Mouse (Mus musculus): ENCODE measurements around the gene Calr4. TPM values are rescaled to one million over a fixed set of nuclear protein-coding genes. Genes with fewer than 3 reads are reported as not detected.

The Calr4 gene
- polyA plus RNA-seq, 1 experiment from 2014 or later: 0.38 TPM

DNA sequence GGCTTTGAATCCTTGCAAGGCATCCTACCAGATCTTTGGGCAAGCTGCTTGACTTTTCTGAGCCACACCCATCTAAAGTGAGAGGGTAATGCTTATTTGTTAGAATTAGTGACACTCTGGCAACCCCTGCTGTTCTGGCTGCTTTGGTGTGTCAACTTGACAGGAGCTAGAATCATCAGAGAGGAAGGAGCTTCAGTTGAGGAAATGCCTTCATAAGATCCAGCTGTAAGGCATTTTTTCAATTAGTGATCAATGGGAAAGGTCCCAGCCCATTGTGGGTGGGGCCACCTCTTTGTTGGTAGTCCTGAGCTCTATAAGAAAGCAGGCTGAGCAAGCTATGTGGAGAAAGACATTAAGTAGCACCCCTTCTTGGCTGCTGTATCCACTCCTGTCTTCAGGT, 6.9 kb downstream of the Calr4 start:
- Histone ChIP-seq H3K4me3 (no peak overlapping the region), H3K9ac (replicated peaks) (no peak overlapping the region), H3K27me3 (no peaks in the 10 kb centered on the region), H3K4me2 (replicated peaks) (no peak overlapping the region), H3K36me3 (no peaks in the 10 kb centered on the region), H3K9me3 (no peaks in the 10 kb centered on the region), H3K4me1 (peaks cover 12% of the 10 kb centered on the region), H3K27ac (replicated peaks) (no peak overlapping the region)
- no peak for ATAC-seq (replicated peaks)

DNA sequence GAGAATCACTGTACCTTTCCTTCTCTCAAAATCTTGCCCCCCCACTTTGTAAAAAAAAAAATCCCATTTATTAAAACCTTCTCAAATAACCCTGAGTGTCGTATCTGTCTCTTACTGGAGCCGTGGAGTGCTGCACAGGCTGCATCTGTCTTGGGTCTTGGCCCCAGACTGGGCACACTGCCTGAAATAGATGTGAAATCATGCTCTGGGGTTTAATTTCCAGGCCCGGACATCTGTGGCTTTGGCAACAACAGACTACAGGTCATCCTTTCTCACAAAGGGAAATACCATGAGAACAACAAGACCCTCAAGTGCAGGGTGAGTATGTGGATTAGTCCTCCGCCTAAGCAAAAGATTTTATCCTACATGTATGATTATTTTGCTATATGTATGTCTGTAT, 7.6 kb downstream of the Calr4 start:
- Histone ChIP-seq H3K4me3 (no peak overlapping the region), H3K27ac (replicated peaks) (peak overlapping the region; percentile 27)
- ATAC-seq (replicated peaks): peak; percentile 64

DNA sequence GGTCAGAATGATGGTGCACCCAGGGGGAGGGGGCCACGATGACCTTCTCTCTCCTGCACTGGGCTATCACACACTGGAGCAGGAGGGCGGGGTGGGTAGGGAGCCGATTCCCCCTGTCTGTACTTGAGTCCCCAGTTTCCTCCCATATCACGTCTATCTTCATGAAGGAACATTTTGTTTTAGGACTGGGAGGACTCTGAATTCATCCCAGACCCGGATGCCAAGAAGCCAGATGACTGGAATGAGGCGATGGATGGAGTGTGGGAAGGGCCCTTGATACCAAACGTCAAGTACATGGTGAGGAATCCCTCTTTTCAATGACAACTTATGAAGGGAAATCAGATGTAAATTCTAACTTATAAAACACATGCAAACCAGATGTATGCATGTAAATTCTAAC, 10.2 kb downstream of the Calr4 start:
- no peaks in the 10 kb centered on the region for H3K9me3 ChIP-seq
- H3K4me1 ChIP-seq: peaks cover 5% of the 10 kb centered on the region; the same call in 1 of the 2 replicates
- no peak overlapping the region for H3K27ac ChIP-seq (replicated peaks)
- no peak overlapping the region for H3K4me3 ChIP-seq
- no peak overlapping the region for H3K4me2 ChIP-seq (replicated peaks)
- H3K36me3 ChIP-seq: no peaks in the 10 kb centered on the region
- ATAC-seq (replicated peaks): no peak
- no peaks in the 10 kb centered on the region for H3K27me3 ChIP-seq
- no peak overlapping the region for H3K9ac ChIP-seq (replicated peaks)
- 90% methylated on average over 7 of the region's 7 CpGs for WGBS

More for the DNA sequence above, 7.6 kb downstream of the Calr4 start:
- Histone ChIP-seq H3K9me3 (no peaks in the 10 kb centered on the region), H3K27me3 (no peaks in the 10 kb centered on the region), H3K9ac (replicated peaks) (no peak overlapping the region), H3K4me1 (peaks cover 5% of the 10 kb centered on the region), H3K36me3 (no peaks in the 10 kb centered on the region), H3K4me2 (replicated peaks) (no peak overlapping the region)
- WGBS: 46% methylated on average over 4 of the region's 4 CpGs

DNA sequence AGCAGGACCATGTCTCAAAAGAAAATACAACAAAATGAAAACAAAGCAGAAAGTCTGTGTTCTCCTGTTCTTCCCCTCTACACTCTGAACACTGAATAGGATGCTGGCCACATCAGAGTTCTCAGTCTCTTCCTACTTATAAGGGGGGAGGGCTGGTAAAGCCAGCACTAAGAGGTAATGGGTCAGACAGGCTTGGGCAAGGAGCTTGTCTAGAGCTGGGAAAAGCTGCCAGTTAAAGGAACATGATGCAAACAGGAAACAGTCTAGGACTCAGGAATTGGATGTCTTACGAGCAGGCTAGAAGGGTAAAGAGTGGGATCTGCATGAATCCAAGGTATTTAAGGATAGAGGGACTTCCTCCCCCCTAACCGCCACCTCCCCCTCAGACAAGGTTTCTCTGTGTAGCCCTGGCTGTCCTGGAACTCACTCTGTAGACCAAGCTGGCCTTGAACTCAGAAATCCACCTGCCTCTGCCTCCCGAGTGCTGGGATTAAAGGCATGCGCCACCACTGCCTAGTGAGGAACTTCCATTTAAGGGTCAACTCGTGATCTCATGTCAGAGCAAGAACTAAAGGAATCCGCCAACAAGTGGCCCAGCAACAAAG, 10.8 kb downstream of the Calr4 start:
- H3K9ac ChIP-seq (replicated peaks): no peak overlapping the region
- no peak overlapping the region for H3K27ac ChIP-seq (replicated peaks)
- H3K4me2 ChIP-seq (replicated peaks): no peak overlapping the region
- no peaks in the 10 kb centered on the region for H3K36me3 ChIP-seq
- 83% methylated on average over 6 of the region's 6 CpGs for WGBS
- no peaks in the 10 kb centered on the region for H3K9me3 ChIP-seq
- no peak for ATAC-seq (replicated peaks)
- no peak overlapping the region for H3K4me3 ChIP-seq
- peaks cover 5% of the 10 kb centered on the region; the same call in 1 of the 2 replicates for H3K4me1 ChIP-seq
- no peaks in the 10 kb centered on the region for H3K27me3 ChIP-seq

DNA sequence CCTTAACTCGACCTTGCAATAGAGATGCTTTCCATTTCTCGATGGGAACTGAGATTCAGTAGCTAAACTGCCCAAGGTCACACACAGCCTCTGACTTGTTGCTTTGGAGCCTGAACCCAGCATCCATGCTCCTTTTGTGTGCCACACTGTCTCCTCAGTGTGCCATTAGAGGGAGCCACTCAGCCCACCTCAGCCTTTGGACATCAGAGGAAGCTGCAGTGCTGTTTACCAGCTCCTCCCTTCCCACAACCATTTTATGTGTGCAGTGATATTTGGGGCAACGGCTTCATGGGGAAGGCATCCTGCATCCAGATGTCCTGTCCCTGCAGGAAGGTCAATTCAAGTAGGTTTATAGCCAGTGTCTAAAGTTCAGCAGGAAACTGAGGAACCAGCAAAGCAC, 17.3 kb downstream of the Calr4 start:
- no peaks in the 10 kb centered on the region for H3K4me1 ChIP-seq
- no peak for ATAC-seq (replicated peaks)
- no peak overlapping the region for H3K9ac ChIP-seq (replicated peaks)
- H3K4me3 ChIP-seq: no peak overlapping the region
- no peak overlapping the region for H3K4me2 ChIP-seq (replicated peaks)
- no peaks in the 10 kb centered on the region for H3K36me3 ChIP-seq
- WGBS: 47% methylated on average over 3 of the region's 3 CpGs
- H3K9me3 ChIP-seq: no peaks in the 10 kb centered on the region
- no peaks in the 10 kb centered on the region for H3K27me3 ChIP-seq
- no peak overlapping the region for H3K27ac ChIP-seq (replicated peaks)

DNA sequence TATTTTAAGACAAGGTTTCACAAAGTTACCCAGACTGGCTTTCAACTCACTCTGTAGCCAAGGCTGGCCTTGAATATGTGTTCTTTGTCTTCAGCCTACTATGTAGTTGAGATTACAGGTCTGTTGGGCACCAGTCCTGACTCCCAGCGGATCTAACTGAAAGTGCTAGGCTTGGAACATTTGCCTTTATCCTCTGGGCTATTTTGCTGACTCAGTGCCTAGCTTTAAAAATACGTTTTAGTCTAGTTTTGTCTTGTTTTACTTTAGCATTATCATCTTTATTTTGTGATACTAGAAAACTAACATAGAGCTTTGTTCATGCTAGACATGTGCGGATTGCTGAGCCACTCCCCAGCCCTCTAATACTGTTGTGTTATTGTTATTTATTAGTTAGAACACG, 17.9 kb downstream of the Calr4 start:
- Histone ChIP-seq H3K4me3 (no peak overlapping the region), H3K4me2 (replicated peaks) (no peak overlapping the region), H3K4me1 (no peaks in the 10 kb centered on the region), H3K27me3 (no peaks in the 10 kb centered on the region), H3K9me3 (no peaks in the 10 kb centered on the region), H3K27ac (replicated peaks) (no peak overlapping the region), H3K9ac (replicated peaks) (no peak overlapping the region), H3K36me3 (no peaks in the 10 kb centered on the region)
- WGBS: 83% methylated on average over 4 of the region's 4 CpGs
- ATAC-seq (replicated peaks): no peak

DNA sequence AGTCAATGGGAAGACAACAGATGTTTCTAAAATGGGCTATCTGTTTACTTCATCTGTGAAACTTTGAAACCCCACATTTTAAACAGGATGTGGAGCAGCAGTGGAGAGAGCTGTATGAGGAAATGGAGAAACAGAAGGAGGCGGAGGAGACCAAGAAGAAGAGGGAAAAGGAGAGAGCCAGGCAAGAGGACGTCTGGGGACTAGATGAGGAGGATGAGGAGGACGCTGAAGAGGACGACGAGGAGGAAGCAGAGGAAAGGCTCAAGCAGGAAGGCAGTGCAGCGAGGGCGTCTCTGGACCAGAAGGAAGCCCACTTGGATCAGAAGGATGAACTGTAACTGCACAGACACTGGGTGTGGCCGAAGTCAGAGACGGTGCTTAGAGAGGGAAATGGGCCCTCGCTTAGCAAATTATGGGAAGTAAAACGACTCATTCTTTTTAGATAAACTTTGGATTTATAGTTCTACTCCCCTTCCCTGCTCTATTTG, 19.4 kb downstream of the Calr4 start:
- Histone ChIP-seq H3K36me3 (no peaks in the 10 kb centered on the region), H3K4me1 (no peaks in the 10 kb centered on the region), H3K9me3 (no peaks in the 10 kb centered on the region), H3K27me3 (no peaks in the 10 kb centered on the region), H3K4me2 (replicated peaks) (no peak overlapping the region), H3K4me3 (no peak overlapping the region), H3K9ac (replicated peaks) (no peak overlapping the region), H3K27ac (replicated peaks) (no peak overlapping the region)
- 81% methylated on average over 11 of the region's 11 CpGs for WGBS
- ATAC-seq (replicated peaks): no peak

DNA sequence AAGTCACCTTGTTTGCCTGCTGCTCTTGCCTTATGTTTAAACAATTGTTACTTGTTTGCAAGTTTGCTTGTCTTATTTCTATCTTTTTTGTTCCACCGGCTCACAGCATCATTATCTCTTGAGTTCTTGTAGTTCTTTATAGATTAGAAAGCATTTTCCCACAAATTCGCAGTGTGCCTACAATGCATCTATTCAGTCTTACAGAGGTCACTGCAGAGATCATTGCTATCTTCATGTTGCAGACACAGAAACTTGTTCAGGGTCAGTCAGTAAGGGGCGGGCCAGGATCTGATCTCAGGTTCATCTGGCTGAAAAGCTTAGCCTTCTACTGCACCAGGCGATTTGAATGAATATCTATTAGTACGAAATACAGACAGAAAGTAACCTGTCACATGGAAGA, 20.2 kb downstream of the Calr4 start:
- Histone ChIP-seq H3K9me3 (no peaks in the 10 kb centered on the region), H3K4me1 (no peaks in the 10 kb centered on the region), H3K4me2 (replicated peaks) (no peak overlapping the region), H3K4me3 (no peak overlapping the region), H3K27me3 (no peaks in the 10 kb centered on the region), H3K27ac (replicated peaks) (no peak overlapping the region), H3K36me3 (no peaks in the 10 kb centered on the region), H3K9ac (replicated peaks) (no peak overlapping the region)
- no peak for ATAC-seq (replicated peaks)
- 82% methylated on average over 5 of the region's 5 CpGs for WGBS

DNA sequence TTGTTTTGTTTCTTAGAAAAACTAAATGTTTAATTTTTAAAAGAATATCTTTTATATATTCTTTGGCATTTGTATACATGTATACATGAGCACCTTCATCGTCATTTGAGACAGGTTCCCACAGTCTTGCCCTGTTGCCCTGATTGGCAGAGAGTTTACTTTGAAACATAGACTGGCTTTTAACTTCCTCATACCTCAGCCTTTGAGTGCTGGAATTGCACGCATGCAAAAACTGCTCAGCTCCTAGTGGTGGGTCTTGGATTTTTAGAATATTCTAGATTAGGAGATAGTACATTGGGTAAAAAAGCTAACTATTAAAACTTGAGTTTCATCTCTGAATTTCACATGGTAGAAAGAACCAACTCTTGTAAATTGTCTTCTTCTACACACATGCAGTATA, 21.0 kb downstream of the Calr4 start:
- Histone ChIP-seq H3K9ac (replicated peaks) (no peak overlapping the region), H3K4me3 (no peak overlapping the region), H3K4me2 (replicated peaks) (no peak overlapping the region), H3K36me3 (no peaks in the 10 kb centered on the region), H3K9me3 (no peaks in the 10 kb centered on the region), H3K27me3 (no peaks in the 10 kb centered on the region), H3K27ac (replicated peaks) (no peak overlapping the region), H3K4me1 (no peaks in the 10 kb centered on the region)
- WGBS: 82% methylated on average over 2 of the region's 2 CpGs
- ATAC-seq (replicated peaks): no peak

DNA sequence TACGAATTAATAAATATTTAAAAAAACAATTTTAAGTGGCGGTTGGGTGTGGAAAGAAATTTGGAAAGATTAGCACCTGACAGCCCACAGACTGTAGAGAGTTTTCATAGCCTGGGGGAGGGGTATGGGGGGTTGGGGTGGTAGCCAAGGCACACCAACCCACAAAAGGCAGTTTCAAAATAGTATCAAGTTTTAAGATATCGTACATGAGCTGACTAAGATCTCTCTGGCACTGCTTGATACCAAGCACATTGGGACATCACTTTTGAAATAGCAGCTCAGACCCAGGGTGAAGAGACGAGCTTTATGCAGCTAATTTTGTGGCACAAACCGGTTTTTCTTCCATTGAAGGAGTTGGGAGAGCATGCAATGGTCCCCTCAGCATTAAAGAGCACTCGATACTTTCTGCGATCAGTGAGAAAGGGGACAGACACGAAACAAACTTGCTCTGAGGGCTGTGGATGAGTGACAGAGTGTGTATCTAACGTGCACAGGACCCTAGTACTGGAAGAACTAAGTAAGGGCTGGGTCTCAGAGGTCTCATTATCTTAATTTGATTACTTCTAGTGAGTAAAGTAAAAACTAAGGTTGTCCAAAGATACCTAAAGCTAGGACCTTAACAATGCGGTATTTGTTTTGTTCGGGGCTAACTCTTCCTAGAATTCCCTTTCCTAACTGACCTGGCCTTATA, 21.6 kb downstream of the Calr4 start:
- 84% methylated on average over 11 of the region's 11 CpGs for WGBS
- no peak for ATAC-seq (replicated peaks)
- H3K4me1 ChIP-seq: no peaks in the 10 kb centered on the region
- no peaks in the 10 kb centered on the region for H3K36me3 ChIP-seq
- no peak overlapping the region for H3K4me3 ChIP-seq
- no peaks in the 10 kb centered on the region for H3K27me3 ChIP-seq
- H3K9ac ChIP-seq (replicated peaks): no peak overlapping the region
- no peak overlapping the region for H3K27ac ChIP-seq (replicated peaks)
- no peak overlapping the region for H3K4me2 ChIP-seq (replicated peaks)
- H3K9me3 ChIP-seq: no peaks in the 10 kb centered on the region

DNA sequence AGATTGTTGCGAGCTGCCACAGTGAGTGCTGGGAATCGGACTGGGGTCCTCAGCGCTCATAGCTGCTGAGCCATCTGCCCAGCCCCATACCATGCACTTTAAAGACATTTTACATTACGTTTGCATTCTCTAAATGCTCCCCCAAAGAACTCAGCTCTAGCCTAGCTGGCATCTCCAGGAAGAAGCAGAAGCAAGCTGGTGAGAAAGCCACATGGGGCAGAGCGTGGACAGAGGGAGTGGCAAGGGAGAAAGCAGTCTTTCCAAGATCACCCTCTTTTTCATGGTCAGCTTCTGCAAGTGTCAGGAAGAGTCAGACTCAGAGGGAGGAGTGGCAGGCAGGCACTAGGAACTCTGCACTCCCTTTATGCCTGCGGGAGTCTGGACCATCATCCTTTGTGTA, 22.5 kb downstream of the Calr4 start:
- Histone ChIP-seq H3K27ac (replicated peaks) (no peak overlapping the region), H3K9me3 (no peaks in the 10 kb centered on the region), H3K4me3 (no peak overlapping the region), H3K27me3 (no peaks in the 10 kb centered on the region), H3K9ac (replicated peaks) (no peak overlapping the region), H3K4me1 (no peaks in the 10 kb centered on the region), H3K36me3 (no peaks in the 10 kb centered on the region), H3K4me2 (replicated peaks) (no peak overlapping the region)
- ATAC-seq (replicated peaks): no peak
- 83% methylated on average over 6 of the region's 6 CpGs for WGBS

DNA sequence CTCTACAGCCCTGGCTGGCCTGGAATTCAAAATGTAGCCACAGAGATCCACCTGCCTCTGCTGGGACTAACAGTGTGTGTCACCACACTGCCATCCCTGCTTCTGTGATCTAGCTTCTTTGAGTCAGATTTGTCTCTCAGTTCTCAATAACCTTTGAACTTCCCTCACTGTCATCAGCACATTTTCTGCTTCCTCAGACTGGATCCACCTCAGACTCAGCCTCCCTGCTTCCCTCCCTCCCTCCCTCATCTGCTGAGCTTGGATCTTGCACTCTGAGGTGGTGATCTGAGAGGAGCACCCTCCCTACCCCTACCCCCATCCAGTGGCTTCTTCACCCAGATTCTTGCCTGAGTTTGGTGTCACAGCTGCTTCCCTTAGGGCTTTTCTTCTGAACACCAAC, 23.4 kb downstream of the Calr4 start:
- Histone ChIP-seq H3K36me3 (no peaks in the 10 kb centered on the region), H3K4me2 (replicated peaks) (no peak overlapping the region), H3K27me3 (no peaks in the 10 kb centered on the region), H3K9me3 (no peaks in the 10 kb centered on the region), H3K27ac (replicated peaks) (no peak overlapping the region), H3K4me1 (no peaks in the 10 kb centered on the region), H3K9ac (replicated peaks) (no peak overlapping the region), H3K4me3 (no peak overlapping the region)
- no peak for ATAC-seq (replicated peaks)

DNA sequence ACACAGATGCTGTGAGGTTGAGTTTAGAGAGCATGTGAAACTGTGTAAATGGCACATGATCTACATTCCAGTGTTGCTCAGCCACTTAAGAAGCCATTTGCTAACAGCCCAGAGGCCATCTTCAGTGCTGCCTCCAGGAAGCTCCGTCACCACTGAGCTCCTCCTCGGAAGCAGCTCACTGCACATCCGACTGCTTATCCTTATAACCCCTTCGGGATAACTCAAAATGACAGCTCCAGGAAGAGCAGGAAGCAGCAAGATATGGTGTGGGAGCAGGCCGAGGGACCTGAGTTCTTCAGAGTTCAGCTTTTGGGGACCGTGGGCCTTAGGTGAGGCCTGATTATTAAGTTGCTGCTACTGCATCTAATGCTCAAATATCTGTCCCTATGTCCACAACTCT, 27.8 kb downstream of the Calr4 start:
- no peaks in the 10 kb centered on the region for H3K4me1 ChIP-seq
- H3K4me2 ChIP-seq (replicated peaks): no peak overlapping the region
- no peaks in the 10 kb centered on the region for H3K36me3 ChIP-seq
- no peak overlapping the region for H3K4me3 ChIP-seq
- H3K9me3 ChIP-seq: no peaks in the 10 kb centered on the region
- H3K27ac ChIP-seq (replicated peaks): no peak overlapping the region
- no peak for ATAC-seq (replicated peaks)
- H3K9ac ChIP-seq (replicated peaks): no peak overlapping the region
- H3K27me3 ChIP-seq: no peaks in the 10 kb centered on the region
- WGBS: 93% methylated on average over 6 of the region's 6 CpGs
